Mouse (Mus musculus) neural tube, embryonic 14.5 days (tissue): ENCODE data around the gene Gm33543. TPM values are rescaled to one million over a fixed set of nuclear protein-coding genes. Genes with fewer than 3 reads are reported as not detected.

ENCODE experiments used
- ATAC-seq: fragments of 200-750 bp; cut with Nextera tagmentation; 2 replicates; pipeline ENCODE4 v1.8.0; 2017; ENCODE audit warnings: low read depth, mild to moderate bottlenecking, moderate TSS enrichment, moderate library complexity
- H3K27ac ChIP-seq: fragments of 300-500 bp; sonication (generic); 2 replicates; pipeline ENCODE4 v1.5.1; 2014; ENCODE audit warnings: low read depth, mild to moderate bottlenecking, control low read depth, low read length, moderate library complexity, mixed read lengths
- H3K27me3 ChIP-seq: fragments of 300-500 bp; sonication (generic); 2 replicates; pipeline ENCODE4 v1.6.1; 2014; ENCODE audit warnings: low read length; ENCODE audit not compliant: control insufficient read depth, insufficient read depth
- H3K36me3 ChIP-seq: fragments of 300-500 bp; sonication (generic); 2 replicates; pipeline ENCODE4 v1.6.1; 2014; ENCODE audit warnings: low read length, mixed read lengths; ENCODE audit not compliant: control insufficient read depth, insufficient read depth
- H3K4me1 ChIP-seq: fragments of 300-500 bp; sonication (generic); 2 replicates; pipeline ENCODE4 v1.6.1; 2014; ENCODE audit warnings: low read length; ENCODE audit not compliant: control insufficient read depth, insufficient read depth
- H3K4me2 ChIP-seq: fragments of 300-500 bp; sonication (generic); 2 replicates; pipeline ENCODE4 v1.6.1; 2014; ENCODE audit warnings: mild to moderate bottlenecking, low read depth, low read length, control low read depth
- H3K4me3 ChIP-seq: fragments of 300-500 bp; sonication (generic); 2 replicates; pipeline ENCODE4 v1.5.1; 2014; ENCODE audit warnings: low read depth, low read length, control low read depth, mixed read lengths
- H3K9ac ChIP-seq: fragments of 300-500 bp; sonication (generic); replicated peaks from 2 replicates; pipeline ENCODE4 v1.6.1; 2014; ENCODE audit warnings: low read depth, mild to moderate bottlenecking, control low read depth, low read length, mixed read lengths
- H3K9me3 ChIP-seq: fragments of 300-500 bp; sonication (generic); 2 replicates; pipeline ENCODE4 v1.6.1; 2016; ENCODE audit warnings: low read length; ENCODE audit not compliant: control insufficient read depth
- WGBS: fragments of 180-500 bp; shearing (Covaris S2); extraction: QIAGEN DNeasy Blood & Tissue Kit; methylation state at CpG from one replicate; pipeline ENCODE4 v1.1.7; 2014; 5-methylcytosine and 5-hydroxymethylcytosine counted together
- polyA plus RNA-seq: library from polyadenylated mRNA; unstranded; fragments of >200 nt; fragmentation: Nextera tagmentation; extraction: Ambion mirVana; gene quantifications from 2 replicates; pipeline ENCODE4 v1.2.1, GENCODE M21; 2014

The Gm33543 gene
- polyA plus RNA-seq, 1 experiment from 2014 or later: not detected

- Histone ChIP-seq H3K4me3 (no peak overlapping the region), H3K27me3 (no peaks in the 10 kb centered on the region), H3K4me1 (no peaks in the 10 kb centered on the region), H3K9ac (no peak overlapping the region), H3K9me3 (no peaks in the 10 kb centered on the region), H3K36me3 (no peaks in the 10 kb centered on the region), H3K27ac (no peak overlapping the region), H3K4me2 (no peak overlapping the region)
- WGBS: 24% methylated on average over 9 of the region's 9 CpGs
- peak; percentile 63; the same call in 1 of the 2 replicates for ATAC-seq
Observed at GRCm38 (mm10) chr10:95817419-95818161, 25.1 kb downstream of the Gm33543 start.

GRCm38 (mm10) chr10:95814351-95814750 lies 28.4 kb downstream of the Gm33543 start:
- no peak overlapping the region for H3K9ac ChIP-seq

GRCm38 (mm10) chr10:95811869-95812268 lies 30.9 kb downstream of the Gm33543 start:
- H3K27me3 ChIP-seq: no peaks in the 10 kb centered on the region
- H3K4me2 ChIP-seq: no peak overlapping the region
- H3K4me1 ChIP-seq: no peaks in the 10 kb centered on the region
- ATAC-seq: no peak
- H3K27ac ChIP-seq: no peak overlapping the region
- H3K36me3 ChIP-seq: no peaks in the 10 kb centered on the region
- H3K9me3 ChIP-seq: no peaks in the 10 kb centered on the region
- WGBS: 56% methylated on average over 4 of the region's 4 CpGs
- no peak overlapping the region for H3K4me3 ChIP-seq
- no peak overlapping the region for H3K9ac ChIP-seq

More at GRCm38 (mm10) chr10:95814351-95814750, 28.4 kb downstream of the Gm33543 start:
- 94% methylated on average over 6 of the region's 6 CpGs for WGBS
- Histone ChIP-seq H3K4me3 (no peak overlapping the region), H3K36me3 (no peaks in the 10 kb centered on the region), H3K27me3 (no peaks in the 10 kb centered on the region), H3K4me2 (no peak overlapping the region), H3K27ac (no peak overlapping the region), H3K4me1 (no peaks in the 10 kb centered on the region), H3K9me3 (no peaks in the 10 kb centered on the region)
- ATAC-seq: no peak

- peak; percentile 34; the same call in 1 of the 2 replicates for ATAC-seq
Observed at GRCm38 (mm10) chr10:95801443-95801811, 41.3 kb downstream of the Gm33543 start.

GRCm38 (mm10) chr10:95800693-95801442 lies 41.9 kb downstream of the Gm33543 start:
- ATAC-seq: peak; percentile 69
- H3K9ac ChIP-seq: no peak overlapping the region
- H3K4me3 ChIP-seq: no peak overlapping the region
- H3K9me3 ChIP-seq: no peaks in the 10 kb centered on the region
- H3K27ac ChIP-seq: peak overlapping the region; percentile 49
- 41% methylated on average over 7 of the region's 7 CpGs for WGBS
- no peak overlapping the region for H3K4me2 ChIP-seq
- no peaks in the 10 kb centered on the region for H3K27me3 ChIP-seq
- peaks cover 3% of the 10 kb centered on the region; the same call in 1 of the 2 replicates for H3K4me1 ChIP-seq
- no peaks in the 10 kb centered on the region for H3K36me3 ChIP-seq

More at GRCm38 (mm10) chr10:95801443-95801811, 41.3 kb downstream of the Gm33543 start:
- Histone ChIP-seq H3K27me3 (no peaks in the 10 kb centered on the region), H3K36me3 (no peaks in the 10 kb centered on the region), H3K4me3 (no peak overlapping the region), H3K9ac (no peak overlapping the region), H3K9me3 (no peaks in the 10 kb centered on the region), H3K4me2 (no peak overlapping the region), H3K4me1 (peaks cover 3% of the 10 kb centered on the region; the same call in 1 of the 2 replicates), H3K27ac (peak overlapping the region; percentile 49)
- WGBS: 37% methylated on average over 2 of the region's 2 CpGs

- Histone ChIP-seq H3K36me3 (no peaks in the 10 kb centered on the region), H3K4me1 (peaks cover 3% of the 10 kb centered on the region; the same call in 1 of the 2 replicates), H3K4me3 (no peak overlapping the region), H3K9me3 (no peaks in the 10 kb centered on the region), H3K27me3 (no peaks in the 10 kb centered on the region), H3K27ac (no peak overlapping the region), H3K4me2 (no peak overlapping the region), H3K9ac (no peak overlapping the region)
- WGBS: 95% methylated on average over 12 of the region's 12 CpGs
- no peak for ATAC-seq
Observed at GRCm38 (mm10) chr10:95797645-95798395, 44.9 kb downstream of the Gm33543 start.

GRCm38 (mm10) chr10:95795500-95795899 lies 47.2 kb downstream of the Gm33543 start:
- Histone ChIP-seq H3K4me3 (no peak overlapping the region), H3K36me3 (no peaks in the 10 kb centered on the region), H3K9ac (no peak overlapping the region), H3K4me1 (no peaks in the 10 kb centered on the region), H3K4me2 (no peak overlapping the region), H3K27ac (no peak overlapping the region), H3K9me3 (no peaks in the 10 kb centered on the region), H3K27me3 (no peaks in the 10 kb centered on the region)
- WGBS: 88% methylated on average over 4 of the region's 4 CpGs
- ATAC-seq: no peak

- Histone ChIP-seq H3K4me2 (no peak overlapping the region), H3K27me3 (no peaks in the 10 kb centered on the region), H3K36me3 (no peaks in the 10 kb centered on the region), H3K4me1 (no peaks in the 10 kb centered on the region), H3K9me3 (no peaks in the 10 kb centered on the region), H3K4me3 (no peak overlapping the region), H3K9ac (no peak overlapping the region), H3K27ac (no peak overlapping the region)
- 90% methylated on average over 6 of the region's 6 CpGs for WGBS
- no peak for ATAC-seq
Observed at GRCm38 (mm10) chr10:95794706-95795105, 48.0 kb downstream of the Gm33543 start.
